Mouse (Mus musculus) forebrain, postnatal 0 days (tissue): ENCODE measurements around the gene Serinc2. TPM values are rescaled to one million over a fixed set of nuclear protein-coding genes. Genes with fewer than 3 reads are reported as not detected.

Experiments used
- ATAC-seq: fragments of 200-750 bp; cut with Nextera tagmentation; 2 replicates; pipeline ENCODE4 v1.8.0; 2017; ENCODE audit warnings: mild to moderate bottlenecking, moderate library complexity
- DNase-seq: peaks from one replicate; pipeline ENCODE4 v3.0.0-alpha.2; 2015
- H3K27ac ChIP-seq: fragments of 300-500 bp; sonication (generic); 2 replicates; pipeline ENCODE4 v1.5.1; 2014; ENCODE audit warnings: low read depth, mild to moderate bottlenecking, antibody characterized with exemption, low read length, moderate library complexity, mixed read lengths
- H3K27me3 ChIP-seq: fragments of 300-500 bp; sonication (generic); 2 replicates; pipeline ENCODE4 v1.6.1; 2014; ENCODE audit warnings: mild to moderate bottlenecking, low read length, mixed read lengths; ENCODE audit not compliant: insufficient read depth
- H3K36me3 ChIP-seq: fragments of 300-500 bp; sonication (generic); 2 replicates; pipeline ENCODE4 v1.6.1; 2014; ENCODE audit warnings: mild to moderate bottlenecking, moderate library complexity; ENCODE audit not compliant: insufficient read depth
- H3K4me1 ChIP-seq: fragments of 300-500 bp; sonication (generic); 2 replicates; pipeline ENCODE4 v1.6.1; 2014; ENCODE audit warnings: antibody characterized with exemption; ENCODE audit not compliant: insufficient read depth
- H3K4me2 ChIP-seq: fragments of 300-500 bp; sonication (generic); 2 replicates; pipeline ENCODE4 v1.6.1; 2014; ENCODE audit warnings: low read depth, mild to moderate bottlenecking, moderate library complexity
- H3K4me3 ChIP-seq: fragments of 300-500 bp; sonication (generic); 2 replicates; pipeline ENCODE4 v1.5.1; 2014; ENCODE audit warnings: low read depth, low read length, mixed read lengths
- H3K9ac ChIP-seq: fragments of 300-500 bp; sonication (generic); 2 replicates; pipeline ENCODE4 v1.6.1; 2014; ENCODE audit warnings: mild to moderate bottlenecking
- H3K9me3 ChIP-seq: fragments of 300-500 bp; sonication (generic); 2 replicates; pipeline ENCODE4 v1.6.1; 2016; ENCODE audit warnings: low read length
- CTCF ChIP-seq: sonication (generic); IDR thresholded peaks from 2 replicates; pipeline ENCODE4 v1.5.1; 2016; ENCODE audit warnings: antibody characterized with exemption, control low read depth, low read depth
- WGBS: fragments of 180-500 bp; shearing (Covaris S2); extraction: QIAGEN DNeasy Blood & Tissue Kit; methylation state at CpG from one replicate; pipeline ENCODE4 v1.1.7; 2014; 5-methylcytosine and 5-hydroxymethylcytosine counted together
- polyA plus RNA-seq: library from polyadenylated mRNA; unstranded; fragments of >200 nt; fragmentation: Nextera tagmentation; extraction: Ambion mirVana; gene quantifications from 2 replicates; pipeline ENCODE4 v1.2.1, GENCODE M21; 2015
- total RNA-seq: library from RNA; depleted of rRNA; stranded (reverse); fragments of >200 nt; gene quantifications from 2 replicates; pipeline ENCODE4 v1.2.3, GENCODE M21; 2014

The Serinc2 gene
- total and polyA plus RNA-seq, 2 experiments from 2014 or later, result 14.0 to 22.5 TPM

DNA sequence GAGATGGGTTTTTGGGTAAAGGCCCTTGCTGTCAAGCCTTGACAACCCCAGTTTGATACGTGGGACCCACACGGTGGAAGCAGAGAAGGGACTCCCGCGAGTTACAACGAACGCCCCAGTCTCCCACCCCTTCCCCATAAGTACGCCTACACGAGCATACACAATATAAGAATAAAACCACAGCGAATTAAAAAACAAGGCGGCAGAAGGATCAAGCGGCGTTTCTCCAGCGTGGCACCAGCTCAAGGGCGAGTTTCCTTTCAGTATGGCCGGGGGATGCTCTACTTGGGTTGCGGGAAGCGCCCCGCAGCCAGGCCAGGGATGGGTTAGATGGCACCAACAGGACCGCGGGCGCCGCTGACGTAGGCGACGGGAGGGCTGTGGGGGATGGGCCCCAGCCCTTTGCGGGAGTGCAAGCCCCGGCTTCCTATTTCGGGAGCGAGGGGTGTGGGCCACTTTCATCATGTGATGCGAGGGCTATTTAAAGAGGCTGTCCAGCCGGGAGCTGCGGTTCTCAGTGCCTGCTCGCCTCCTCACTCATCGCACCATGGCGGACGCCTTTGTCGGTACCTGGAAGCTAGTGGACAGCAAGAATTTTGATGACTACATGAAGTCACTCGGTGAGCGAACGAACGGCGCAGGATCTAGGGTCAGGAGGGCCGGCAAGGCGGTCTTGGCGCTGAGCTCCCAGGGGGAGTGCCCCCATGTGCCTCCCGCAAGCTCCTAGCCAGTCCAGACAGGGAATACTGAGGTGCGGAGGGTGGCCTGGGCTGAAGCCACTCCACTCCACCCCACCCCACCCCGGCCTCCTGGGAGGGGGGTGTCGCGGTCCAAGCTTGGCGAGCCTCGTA, 29.5 kb upstream of the Serinc2 start, which contains the start of the genes Fabp3 and Gm10570:
Fabp3 (plus strand) TSS at position 365 of the 851 bp plus-strand sequence.
Gm10570 (minus strand) TSS at position 444 of the 851 bp plus-strand sequence.
- under 1% methylated on average over 52 of the region's 52 CpGs for WGBS
- peaks cover 11% of the 10 kb centered on the region for H3K36me3 ChIP-seq
- peak within 1 kb of the TSS; percentile 57 for H3K4me3 ChIP-seq
- H3K27ac ChIP-seq, result peak within 1 kb of the TSS; percentile 73
- DNase-seq, result peak; percentile 86
- no peaks in the 10 kb centered on the region for H3K27me3 ChIP-seq
- no peaks in the 10 kb centered on the region for H3K9me3 ChIP-seq
- ATAC-seq, result peak; percentile 88
- peak within 1 kb of the TSS; percentile 93 for H3K4me2 ChIP-seq
- peak within 1 kb of the TSS; percentile 82 for H3K9ac ChIP-seq
- TF ChIP-seq CTCF, result no peak
- H3K4me1 ChIP-seq, result no peaks in the 10 kb centered on the region

DNA sequence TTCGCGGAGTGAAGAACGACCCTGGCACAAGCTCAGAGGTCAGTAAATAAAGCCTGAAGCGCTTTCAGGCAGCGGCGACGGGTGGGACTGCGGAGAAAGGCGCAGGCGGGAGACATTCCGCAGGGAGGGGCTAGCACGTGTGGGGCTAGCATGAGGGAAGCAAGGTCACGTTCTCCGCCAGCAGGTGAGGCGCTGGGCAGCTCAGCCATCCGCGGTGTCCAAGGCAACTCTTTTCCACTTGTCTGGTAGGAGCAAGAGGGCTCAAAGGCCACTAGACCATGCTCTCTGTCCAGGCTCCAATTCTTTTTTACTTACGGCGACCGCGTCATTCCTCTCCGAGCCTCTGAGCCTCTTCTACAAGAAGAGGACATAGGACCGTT, 28.8 kb upstream of the Serinc2 start:
- under 1% methylated on average over 23 of the region's 23 CpGs for WGBS
- Histone ChIP-seq H3K4me2 (peak overlapping the region; percentile 93), H3K36me3 (peaks cover 5% of the 10 kb centered on the region; the same call in 1 of the 2 replicates), H3K9me3 (no peaks in the 10 kb centered on the region), H3K27ac (peak overlapping the region; percentile 73), H3K4me3 (peak overlapping the region; percentile 57), H3K27me3 (no peaks in the 10 kb centered on the region), H3K9ac (peak overlapping the region; percentile 82), H3K4me1 (no peaks in the 10 kb centered on the region)
- TF ChIP-seq CTCF, result 0 out of 2 replicates have a peak, but pooled peaks have one; percentile 3
- ATAC-seq, result peak; percentile 52; the same call in 1 of the 2 replicates
- peak; percentile 56 for DNase-seq

DNA sequence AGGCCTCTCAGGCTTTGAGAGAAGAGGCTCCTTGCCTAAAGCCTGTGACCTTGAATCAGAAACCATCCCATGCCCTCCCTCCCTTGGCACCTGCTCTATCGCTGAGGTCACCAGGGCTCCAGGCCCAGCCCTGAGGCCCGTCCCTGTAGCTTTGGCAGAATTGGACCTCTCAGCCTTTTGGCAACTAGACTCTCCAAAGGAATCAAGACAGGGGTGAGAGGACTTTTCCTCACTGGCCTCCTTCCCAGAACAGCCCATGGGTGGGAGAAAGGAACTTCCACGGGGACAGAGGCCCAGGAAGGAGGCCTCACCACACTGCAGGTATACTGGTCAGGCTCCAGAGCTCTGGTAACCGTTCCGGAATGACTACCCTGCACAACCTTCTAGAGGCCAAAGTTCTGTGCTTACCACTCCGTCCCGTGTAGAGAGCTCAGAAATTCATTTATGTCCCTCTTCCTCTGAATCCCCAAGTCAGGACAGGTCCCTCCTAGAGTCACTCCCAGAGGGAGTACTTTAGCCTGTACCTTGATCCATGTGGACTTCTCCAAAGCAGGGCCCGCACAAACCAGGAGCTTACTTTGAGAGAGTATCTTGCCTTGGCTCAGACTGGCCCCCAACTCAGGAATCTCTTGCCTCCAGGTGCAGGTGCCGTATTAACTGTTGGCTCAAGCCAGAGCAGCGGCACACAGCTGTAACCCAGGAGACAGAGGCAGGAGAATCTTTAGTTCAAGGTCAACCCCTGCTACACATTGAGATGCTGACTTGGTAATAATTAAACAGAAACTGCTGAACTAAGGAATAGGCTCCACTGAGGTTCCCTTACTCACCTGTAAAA, 28.0 kb upstream of the Serinc2 start:
- WGBS, result 73% methylated on average over 10 of the region's 10 CpGs
- no peak for TF ChIP-seq CTCF
- Histone ChIP-seq H3K9ac (0 out of 2 replicates have a peak overlapping the region, but pooled peaks have one; percentile 82), H3K4me2 (peak overlapping the region; percentile 93), H3K36me3 (no peaks in the 10 kb centered on the region), H3K27ac (no peak overlapping the region), H3K9me3 (no peaks in the 10 kb centered on the region), H3K4me1 (no peaks in the 10 kb centered on the region), H3K27me3 (no peaks in the 10 kb centered on the region), H3K4me3 (peak overlapping the region; percentile 57; the same call in 1 of the 2 replicates)
- DNase-seq (no peak), ATAC-seq (no peak)

DNA sequence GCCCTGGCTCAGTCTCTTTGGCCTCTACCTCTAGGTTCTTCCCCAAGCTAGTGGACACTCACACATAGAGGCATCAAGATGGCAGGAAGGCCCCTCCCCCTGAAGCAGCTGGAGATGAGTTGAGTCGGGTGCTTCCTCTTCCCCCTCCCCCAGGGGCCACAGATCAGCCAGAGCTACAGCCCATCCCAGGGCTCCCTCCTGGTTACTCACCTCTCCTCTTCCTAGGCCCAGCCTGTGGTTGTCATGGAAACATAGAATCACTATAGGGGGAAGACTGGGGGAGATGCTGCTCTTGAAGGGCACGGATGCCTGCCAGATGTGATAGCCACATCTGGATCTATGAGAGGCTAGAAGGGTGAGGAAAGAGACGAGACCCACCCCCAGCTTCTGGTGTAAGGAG, 25.7 kb upstream of the Serinc2 start:
- ATAC-seq (no peak), DNase-seq (no peak)
- TF ChIP-seq CTCF, result no peak
- no peaks in the 10 kb centered on the region for H3K9me3 ChIP-seq
- H3K4me1 ChIP-seq, result no peaks in the 10 kb centered on the region
- no peak overlapping the region for H3K27ac ChIP-seq
- no peaks in the 10 kb centered on the region for H3K27me3 ChIP-seq
- no peak overlapping the region for H3K9ac ChIP-seq
- no peak overlapping the region for H3K4me2 ChIP-seq
- H3K36me3 ChIP-seq, result no peaks in the 10 kb centered on the region
- 30% methylated on average over 3 of the region's 3 CpGs for WGBS
- no peak overlapping the region for H3K4me3 ChIP-seq

DNA sequence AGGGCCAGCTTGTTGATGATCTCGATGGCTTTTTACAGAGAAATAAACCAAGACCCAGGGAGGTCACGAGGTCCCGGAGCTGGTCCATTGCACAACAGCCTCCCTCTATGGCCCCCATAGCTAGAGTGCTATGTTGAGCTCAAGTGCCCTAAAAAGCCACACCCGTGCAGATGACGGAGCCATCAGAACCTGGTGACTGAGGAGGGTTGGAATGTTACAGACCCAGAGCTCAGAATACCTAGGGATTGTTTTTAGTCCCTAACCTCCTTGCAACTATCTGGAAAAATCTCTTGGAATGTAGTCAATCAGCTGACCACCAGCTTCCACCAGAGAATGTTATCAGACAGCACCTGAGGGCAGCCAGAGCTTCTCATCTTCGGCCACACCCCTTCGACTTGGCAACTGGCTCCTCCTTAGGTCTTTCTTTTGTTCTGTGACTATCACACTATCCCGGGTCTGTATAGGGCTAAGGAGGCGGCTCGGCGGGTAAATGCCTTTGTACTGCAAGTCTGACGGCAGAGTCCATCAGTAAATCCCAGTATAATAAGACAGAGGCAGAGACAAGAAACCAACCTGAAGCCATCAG, 23.4 kb upstream of the Serinc2 start:
- 50% methylated on average over 12 of the region's 12 CpGs for WGBS
- Histone ChIP-seq H3K27me3 (no peaks in the 10 kb centered on the region), H3K9me3 (no peaks in the 10 kb centered on the region), H3K4me2 (no peak overlapping the region), H3K4me1 (no peaks in the 10 kb centered on the region), H3K27ac (no peak overlapping the region), H3K4me3 (no peak overlapping the region), H3K9ac (no peak overlapping the region), H3K36me3 (no peaks in the 10 kb centered on the region)
- no peak for TF ChIP-seq CTCF
- no peak for ATAC-seq
- DNase-seq, result no peak

DNA sequence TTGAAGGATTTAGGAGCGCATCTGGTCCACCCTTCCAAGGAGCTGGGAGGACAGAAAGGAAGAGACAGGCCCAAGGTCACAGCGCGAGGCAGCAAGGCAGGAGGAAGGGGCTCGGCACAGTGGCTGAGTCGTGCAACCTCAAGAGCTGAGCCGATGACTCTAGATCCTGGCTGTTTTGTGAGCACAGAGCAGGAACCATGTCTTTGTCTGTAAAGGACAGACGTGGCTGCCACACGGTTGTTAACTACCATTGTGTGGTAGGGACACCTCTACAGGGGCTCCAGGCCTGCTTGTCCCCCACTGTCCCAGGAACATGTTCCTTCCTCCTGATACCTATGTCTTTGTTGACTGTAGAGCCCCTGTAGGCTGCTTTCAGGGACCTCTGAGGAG, 20.6 kb upstream of the Serinc2 start:
- DNase-seq (no peak), ATAC-seq (no peak)
- no peaks in the 10 kb centered on the region for H3K9me3 ChIP-seq
- no peak overlapping the region for H3K4me2 ChIP-seq
- H3K4me3 ChIP-seq, result no peak overlapping the region
- TF ChIP-seq CTCF, result no peak
- no peaks in the 10 kb centered on the region for H3K27me3 ChIP-seq
- no peak overlapping the region for H3K9ac ChIP-seq
- H3K27ac ChIP-seq, result no peak overlapping the region
- H3K36me3 ChIP-seq, result no peaks in the 10 kb centered on the region
- whole genome bisulfite sequencing, result 76% methylated on average over 8 of the region's 8 CpGs
- H3K4me1 ChIP-seq, result no peaks in the 10 kb centered on the region
